Mouse (Mus musculus) effector memory CD4-positive, alpha-beta T cell, adult 5 months (primary cell): Measurements from ENCODE around the gene Toporsl. TPM values are rescaled to one million over a fixed set of nuclear protein-coding genes. Genes with fewer than 3 reads are reported as not detected.

ENCODE experiments used
- polyA plus RNA-seq: library from polyadenylated mRNA; unstranded; fragments of 100-300 nt; shearing (Covaris generic); gene quantifications from one replicate; pipeline ENCODE4 v1.2.1, GENCODE M21; 2017

Gene Toporsl
- polyA plus RNA-seq, result not detected

DNA sequence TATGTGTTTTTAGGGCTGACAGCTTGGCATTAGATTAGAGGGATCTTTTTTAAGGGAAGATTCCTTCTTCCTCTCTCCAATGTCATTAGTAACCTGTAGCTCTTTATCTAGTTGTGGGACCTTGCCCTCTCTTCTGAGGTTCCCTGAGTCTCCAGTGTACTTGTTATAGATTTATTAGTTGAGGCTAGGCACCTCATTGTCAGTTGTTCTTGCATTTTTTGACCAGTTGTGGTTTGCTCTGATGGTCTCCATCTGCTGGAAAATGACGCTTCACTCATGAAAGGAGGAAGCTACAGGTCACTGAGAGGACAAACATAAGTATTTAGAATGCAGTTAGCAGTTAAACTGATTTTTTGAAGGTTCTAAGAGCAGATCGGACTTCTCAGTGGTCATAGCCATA lies at the start of gene Toporsl:
Gene Toporsl, plus strand, starts transcription at position 348 of the 400 bp plus-strand sequence.

Other genes with a start within 250 kb of the Toporsl start
- gene Smc2, start 157.0 kb upstream of the Toporsl start, polyA plus RNA-seq, result 29.3 TPM
- gene Vma21-ps, start 99.0 kb upstream of the Toporsl start, polyA plus RNA-seq, result not detected
- not detected for gene Olfr275, start 218.3 kb downstream of the Toporsl start, polyA plus RNA-seq